In genomic region chr12:29232492-29233447, GRCm38 (mm10) we compare ENCODE assay signal across 11 mouse cellular contexts.
DNase-seq lines count a peak whose midpoint lies in the region; ATAC-seq and TF ChIP-seq lines count a peak whose summit lies in the region.
"Had no signal": no experiment of that assay in that cellular context is flagged by ENCODE, and none has a peak within 500 bp of the region (broad histone marks: within the 10 kb centered on the region; RNA-seq: fewer than 3 reads in every experiment).

No protein-coding gene starts in this region.

- ATAC-seq in granulocyte monocyte progenitor cell, adult 5-6 weeks (replicated peaks; ENCODE audit: poor library complexity, severe bottlenecking), result no peak
- ATAC-seq: activated CD4-positive, CD25-positive, alpha-beta regulatory T cell, adult 4 months had no signal

- H3K36me3 ChIP-seq in heart, embryonic 10.5 days, result no peaks in the 10 kb centered on the region
- H3K36me3 ChIP-seq in kidney, adult 2 months (ENCODE audit: control insufficient read depth, insufficient read depth, low read length), result no peaks in the 10 kb centered on the region

- TF ChIP-seq CTCF in kidney, adult 2 months (conservative IDR thresholded peaks at IDR 0.05; ENCODE audit: insufficient read depth, insufficient read length, low read depth, low read length), result no peak

- no peaks in the 10 kb centered on the region for H3K9me3 ChIP-seq in heart, embryonic 10.5 days

- H3K27ac ChIP-seq in heart, embryonic 10.5 days, result peak overlapping the region; percentile 44; the same call in 1 of the 2 replicates
- H3K27ac ChIP-seq in kidney, adult 2 months (ENCODE audit: insufficient read depth, low read depth, low read length), result no peak overlapping the region
- H3K27ac ChIP-seq: liver, embryonic 14.5 days had no signal

- no peak for TF ChIP-seq POLR2A in kidney, adult 2 months (IDR thresholded peaks at IDR 0.05; ENCODE audit: low read depth, low read length)

- peak overlapping the region; percentile 31 for H3K4me3 ChIP-seq in heart, embryonic 10.5 days
- no peak overlapping the region for H3K4me3 ChIP-seq in kidney, adult 2 months (ENCODE audit: insufficient read depth, low read depth, low read length)

- peaks cover 17% of the 10 kb centered on the region for H3K4me1 ChIP-seq in heart, embryonic 10.5 days
- no peaks in the 10 kb centered on the region for H3K4me1 ChIP-seq in kidney, adult 2 months (ENCODE audit: control insufficient read depth, insufficient read depth, low read length)

- H3K27me3 ChIP-seq in heart, embryonic 10.5 days (ENCODE audit: insufficient read depth, poor library complexity, severe bottlenecking), result 0 out of 2 replicates have a peak, but pooled peaks cover 5% of the 10 kb centered on the region
- H3K27me3 ChIP-seq in kidney, adult 2 months (replicated peaks; ENCODE audit: control insufficient read depth, insufficient read depth, low read length), result no peaks in the 10 kb centered on the region
- H3K27me3 ChIP-seq: CH12.LX had no signal

- no peak for DNase-seq in heart, embryonic 10.5 days (ENCODE audit: low spot score)
- DNase-seq in heart, postnatal 14 days, result no peak
- peak; percentile 17 for DNase-seq in right cerebral cortex, adult 18-20 months
- no peak for DNase-seq in right cerebral cortex, postnatal 4 days
- peak; percentile 37 to 40 for DNase-seq in layer of hippocampus, postnatal 10 days (ENCODE audit: low spot score in 2 of 2)
- peak; percentile 46 for DNase-seq in right cerebral cortex, postnatal 10 days (ENCODE audit: low spot score in 2 of 2)
- no peak for DNase-seq in kidney, adult 2 months

- intact Hi-C loops in heart, postnatal 14 days (cut with DNase I), result no loop called here

- WGBS in heart, embryonic 10.5 days, result 18% methylated on average over 16 of the region's 16 CpGs
- 22% methylated on average over 16 of the region's 16 CpGs for WGBS in kidney, adult 2 months

Comparison
In these comparisons a context has a peak if more than half of its experiments do, and no peak if none do; other contexts are left out.
1. DNase-seq: peak in right cerebral cortex, adult 18-20 months (single experiment), layer of hippocampus, postnatal 10 days (2 of 2) and right cerebral cortex, postnatal 10 days (2 of 2); none in heart, embryonic 10.5 days (single experiment), heart, postnatal 14 days (0 of 2), right cerebral cortex, postnatal 4 days (single experiment) and kidney, adult 2 months (single experiment).